Mouse (Mus musculus) gonadal fat pad, adult 2 months (tissue): ENCODE results near the gene Mrpl18. TPM values are rescaled to one million over a fixed set of nuclear protein-coding genes. Genes with fewer than 3 reads are reported as not detected.
"Not testable (repeated sequence)": the region's sequence is repeated elsewhere in the genome, so short reads cannot be mapped to it uniquely, and the experiment has no call there.

Experiments used
- DNase-seq: peaks from one replicate; pipeline ENCODE4 v3.0.0-alpha.2; 2012; ENCODE audit warnings: low read depth
- polyA plus RNA-seq: library from polyadenylated mRNA; depleted of rRNA; stranded (reverse); fragments of >200 nt; gene quantifications from 2 replicates; pipeline ENCODE4 v1.2.3, GENCODE M21; 2012

The Mrpl18 gene
- polyA plus RNA-seq, 1 experiment: 26.7 TPM

DNA sequence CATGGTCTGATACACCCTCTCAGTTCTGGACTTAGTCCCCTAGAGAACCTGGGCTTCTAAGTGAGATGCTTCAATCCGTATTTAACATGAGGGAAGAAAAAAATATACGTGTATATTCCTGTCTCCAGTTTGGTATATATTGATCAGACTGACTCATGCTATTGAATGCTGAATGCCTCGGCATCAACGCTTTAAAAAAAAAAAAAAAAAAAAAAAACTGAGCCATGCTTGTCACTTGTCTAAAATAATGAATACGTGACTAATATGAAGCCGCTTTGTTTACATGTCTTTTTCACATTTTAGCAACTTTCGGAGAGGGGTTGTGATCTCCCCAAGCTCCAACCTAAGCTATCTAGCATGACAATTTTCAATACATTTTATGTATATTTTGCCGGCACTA is 5.8 kb downstream of the Mrpl18 start:
- no peak for DNase-seq

- no peak for DNase-seq
Observed at GRCm38 (mm10) chr17:12909361-12910280, 6.5 kb downstream of the Mrpl18 start, which contains the start of gene Pnldc1. Pnldc1 (minus strand) TSS chr17:12910230.

- no peak for DNase-seq
Observed at GRCm38 (mm10) chr17:12906436-12906835, 9.7 kb downstream of the Mrpl18 start.

- no peak for DNase-seq
Observed at GRCm38 (mm10) chr17:12905810-12906209, 10.3 kb downstream of the Mrpl18 start.

DNA sequence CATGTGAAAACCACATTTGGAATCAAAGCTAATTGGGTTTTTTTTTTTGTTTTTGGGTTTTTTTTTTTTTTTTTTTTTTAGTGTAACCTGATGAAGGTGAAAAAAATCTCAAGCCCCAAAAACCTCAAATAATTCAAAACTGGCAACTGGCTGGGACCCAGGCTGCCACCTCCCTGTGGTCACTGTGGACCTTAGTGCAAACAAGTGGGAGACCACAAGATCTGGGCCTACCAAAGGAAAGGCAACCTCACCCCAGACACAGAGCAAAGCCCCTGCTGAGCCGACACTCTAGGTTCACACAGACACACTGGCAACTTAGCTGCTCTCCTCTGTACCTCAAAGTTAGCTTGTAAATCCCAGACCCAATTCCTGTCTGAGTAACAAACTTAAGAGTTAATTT is 11.8 kb downstream of the Mrpl18 start:
- no peak for DNase-seq

- DNase-seq: no peak
Observed at GRCm38 (mm10) chr17:12903372-12904333, 12.5 kb downstream of the Mrpl18 start.

DNA sequence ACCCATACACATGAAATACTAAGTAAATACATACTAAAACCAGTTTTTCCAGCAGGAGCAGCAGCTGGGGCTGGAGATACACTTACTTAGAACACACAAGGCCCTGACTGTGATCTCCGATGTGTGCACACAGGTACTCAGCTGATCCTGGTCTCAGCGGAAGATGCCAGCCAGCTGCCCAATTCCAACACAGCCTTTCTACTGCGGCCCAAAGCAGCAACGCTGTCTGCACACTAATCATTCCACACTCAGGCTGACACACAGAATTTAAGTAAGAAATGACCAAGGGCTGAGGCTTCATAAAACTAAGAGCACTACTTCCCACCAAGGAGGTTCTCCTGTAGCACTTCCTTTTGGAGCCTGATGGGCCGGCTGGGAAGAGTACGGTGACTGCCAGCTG is 13.9 kb downstream of the Mrpl18 start:
- no peak for DNase-seq

GRCm38 (mm10) chr17:12898607-12899006 is 17.5 kb downstream of the Mrpl18 start:
- DNase-seq: not testable (repeated sequence)

DNA sequence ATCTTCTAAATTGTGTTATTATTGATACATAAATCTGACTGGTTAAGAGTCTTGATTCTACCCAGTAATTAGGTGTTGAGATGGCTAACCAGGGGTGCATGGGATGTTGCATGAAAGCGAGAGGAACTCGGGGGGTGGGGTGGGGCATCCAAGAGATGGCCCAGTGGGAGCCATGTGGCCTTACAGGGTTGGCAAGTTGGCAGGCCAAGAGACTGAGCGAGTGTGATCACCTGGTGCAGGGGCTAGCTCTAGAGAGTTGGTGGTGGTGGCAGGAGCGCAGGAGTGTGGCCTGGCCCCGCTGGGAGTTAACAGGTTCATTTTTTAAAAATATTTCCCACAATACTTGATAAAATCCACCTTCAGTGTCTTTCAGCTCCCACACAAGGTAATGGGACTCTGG is 18.5 kb downstream of the Mrpl18 start:
- no peak for DNase-seq

GRCm38 (mm10) chr17:12892033-12892432 is 24.1 kb downstream of the Mrpl18 start:
- no peak for DNase-seq

- DNase-seq: no peak
Observed at GRCm38 (mm10) chr17:12891054-12891453, 25.1 kb downstream of the Mrpl18 start.

- DNase-seq: no peak
Observed at GRCm38 (mm10) chr17:12887021-12887775, 28.9 kb downstream of the Mrpl18 start.

GRCm38 (mm10) chr17:12886620-12887019 is 29.5 kb downstream of the Mrpl18 start:
- no peak for DNase-seq

GRCm38 (mm10) chr17:12881216-12881615 is 34.9 kb downstream of the Mrpl18 start:
- no peak for DNase-seq

GRCm38 (mm10) chr17:12880178-12880577 is 36.0 kb downstream of the Mrpl18 start:
- DNase-seq: peak; percentile 19

- DNase-seq: no peak
Observed at GRCm38 (mm10) chr17:12875734-12876133, 40.4 kb downstream of the Mrpl18 start, which contains the start of gene Mrgprh. Mrgprh (plus strand) TSS chr17:12876034.

DNA sequence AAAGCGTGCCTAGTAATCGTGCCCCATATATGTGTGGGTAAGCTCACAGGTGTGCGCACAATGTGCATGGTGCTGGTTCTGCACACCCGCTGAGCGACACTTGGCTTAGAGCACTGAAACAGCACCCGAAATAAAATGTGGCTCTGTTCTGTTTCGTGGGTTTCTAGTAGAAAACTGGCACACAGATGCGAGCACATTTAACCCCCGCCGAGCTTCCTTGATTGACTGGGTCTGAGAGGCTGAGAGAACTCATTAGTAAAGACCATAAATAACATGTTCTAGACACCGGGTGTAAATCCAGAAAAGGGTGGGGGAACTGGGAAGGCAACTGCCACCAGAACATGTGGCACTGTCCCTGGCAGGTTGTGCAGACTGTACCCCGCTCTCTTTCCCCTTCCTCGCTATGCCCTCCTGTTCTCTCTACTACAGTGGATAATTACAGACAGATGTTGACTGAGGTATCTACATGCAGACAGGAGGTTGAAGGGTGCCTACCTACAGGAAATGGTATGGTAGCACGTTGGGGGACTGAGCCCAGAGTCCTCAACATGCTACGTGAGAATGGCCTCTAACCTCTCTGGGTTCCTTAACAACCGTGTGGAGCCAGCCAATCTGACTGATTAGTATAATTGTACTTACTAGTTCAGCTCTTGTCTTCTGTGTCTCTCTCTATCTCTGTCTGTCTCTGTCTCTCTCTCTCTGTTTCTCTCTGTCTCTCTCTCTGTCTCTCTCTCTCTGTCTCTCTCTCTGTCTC is 43.7 kb downstream of the Mrpl18 start:
- no peak for DNase-seq

DNA sequence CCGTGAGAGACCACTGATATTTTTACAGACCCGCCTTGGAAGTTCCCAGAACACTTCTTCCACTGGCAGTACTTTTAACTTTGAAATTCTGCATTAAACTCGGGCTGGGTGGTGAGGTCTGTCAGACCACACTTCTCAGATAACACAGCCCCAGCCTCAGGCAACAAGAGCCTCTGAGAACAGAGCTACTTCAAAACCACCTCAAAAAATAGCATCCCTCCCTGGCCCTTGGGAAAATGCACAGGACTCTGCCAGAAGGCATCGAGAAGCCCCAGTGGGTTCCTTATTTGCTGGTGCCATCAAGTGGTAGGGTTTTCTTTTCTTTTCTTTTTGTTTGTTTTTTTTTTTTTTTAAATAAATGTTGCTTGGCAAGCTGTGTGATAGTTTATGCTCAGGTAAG is 47.5 kb downstream of the Mrpl18 start:
- DNase-seq: no peak

- DNase-seq: no peak
Observed at GRCm38 (mm10) chr17:12868043-12868442, 48.1 kb downstream of the Mrpl18 start, which contains the start of gene Mas1. Mas1 (minus strand) TSS chr17:12868143.

DNA sequence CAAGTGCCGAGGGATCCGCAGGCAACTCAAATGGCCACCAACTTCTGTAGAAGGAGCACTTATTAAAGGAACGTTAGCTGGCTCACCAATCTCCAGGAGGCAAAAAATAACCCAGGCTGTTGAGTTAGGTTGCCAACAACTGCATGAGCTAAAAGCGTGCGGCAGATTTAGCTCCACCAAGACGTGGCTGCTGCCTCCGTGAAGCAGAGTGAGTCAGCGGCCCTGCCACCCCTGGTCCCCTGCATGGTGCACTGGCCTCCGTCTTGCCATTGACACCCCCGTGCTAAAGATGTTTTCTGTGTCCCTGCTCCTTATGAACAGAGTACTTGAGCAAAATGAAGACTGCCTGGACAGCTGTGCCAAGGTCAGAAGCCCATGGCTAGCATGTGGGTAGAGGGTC is 49.3 kb downstream of the Mrpl18 start:
- no peak for DNase-seq

DNA sequence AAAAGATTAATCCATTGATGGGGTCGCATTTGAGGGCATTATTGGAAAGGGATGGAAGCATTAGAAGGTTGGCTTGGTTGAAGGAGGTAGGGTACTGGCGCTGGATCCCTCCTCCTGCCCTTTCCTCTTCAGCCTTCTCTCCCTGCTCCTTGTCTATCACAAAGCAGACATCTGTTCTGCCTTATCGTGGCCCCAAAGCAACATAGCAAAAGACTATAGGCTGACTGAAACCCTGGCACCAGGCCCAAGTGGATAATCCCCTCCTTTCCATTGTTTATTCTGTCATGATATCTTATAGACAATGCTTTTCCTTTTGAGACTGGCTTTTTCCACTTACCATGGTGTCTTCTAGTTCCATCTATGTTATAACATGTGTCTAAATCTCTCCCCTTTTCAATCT is 50.7 kb downstream of the Mrpl18 start:
- no peak for DNase-seq
